Mouse (Mus musculus) stomach, postnatal 0 days (tissue): ENCODE measurements around the gene Bcl2l1.

Experiments
- CTCF ChIP-seq: IDR thresholded peaks from 2 replicates; pipeline ENCODE4 v1.5.1; 2016; ENCODE audit warnings: antibody characterized with exemption, low read depth, mild to moderate bottlenecking, moderate library complexity
- EP300 ChIP-seq: optimal IDR thresholded peaks from 2 replicates; pipeline ENCODE3; 2016; ENCODE audit warnings: antibody characterized with exemption

GRCm38 (mm10) chr2:152823770-152824169, 7.8 kb downstream of the Bcl2l1 start:
- TF ChIP-seq EP300, result no peak
- no peak for TF ChIP-seq CTCF
